Mouse (Mus musculus): ENCODE results near the gene Lin37.

DNA sequence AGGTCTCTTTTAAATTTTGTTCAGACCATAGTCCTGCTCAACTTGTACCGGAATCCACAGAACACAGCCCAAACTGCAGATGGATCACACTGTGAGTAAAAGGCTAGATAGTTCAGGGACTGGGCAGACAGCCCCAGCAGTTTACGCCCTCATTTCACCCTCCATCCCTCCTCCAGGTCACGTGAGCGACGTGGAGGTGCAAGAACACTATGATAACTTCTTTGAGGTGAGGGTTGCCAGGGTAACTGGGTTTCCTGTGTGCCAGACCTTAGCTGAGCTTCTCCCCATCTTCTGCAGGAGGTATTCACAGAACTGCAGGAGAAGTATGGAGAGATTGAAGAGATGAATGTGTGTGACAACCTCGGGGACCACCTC is 4.3 kb upstream of the Lin37 start:
- no peak for TF ChIP-seq TAL1 (IDR thresholded peaks at IDR 0.05; ENCODE audit: low read length)
- no peak for TF ChIP-seq GATA1 (IDR thresholded peaks at IDR 0.05; ENCODE audit: low read length)

Data from erythroblast, embryonic 14.5 days (primary cell).